Mouse (Mus musculus): ENCODE measurements around the gene Timp2. TPM values are rescaled to one million over a fixed set of nuclear protein-coding genes. Genes with fewer than 3 reads are reported as not detected.
"Not testable (repeated sequence)": the region's sequence is repeated elsewhere in the genome, so short reads cannot be mapped to it uniquely, and the experiment has no call there.

Gene Timp2
- polyA plus RNA-seq, 1 experiment: 83.3 TPM

GRCm38 (mm10) chr11:118399891-118400565, 44.5 kb upstream of the Timp2 start:
- Histone ChIP-seq H3K4me3 (ENCODE audit: insufficient read depth, low read depth, low read length) (peak overlapping the region; percentile 23), H3K27ac (ENCODE audit: insufficient read depth, low read depth, low read length) (0 out of 2 replicates have a peak overlapping the region, but pooled peaks have one; percentile 2), H3K27me3 (replicated peaks; ENCODE audit: control insufficient read depth, insufficient read depth, low read length) (no peaks in the 10 kb centered on the region), H3K4me1 (ENCODE audit: control insufficient read depth, insufficient read depth, low read length) (peaks cover 5% of the 10 kb centered on the region), H3K36me3 (ENCODE audit: control insufficient read depth, insufficient read depth, low read length) (no peaks in the 10 kb centered on the region)
- no peak for DNase-seq
- 51% methylated on average over 5 of the region's 5 CpGs for WGBS
- TF ChIP-seq CTCF (conservative IDR thresholded peaks at IDR 0.05; ENCODE audit: insufficient read depth, insufficient read length, low read depth, low read length): no peak
- no peak for TF ChIP-seq POLR2A (IDR thresholded peaks at IDR 0.05; ENCODE audit: low read depth, low read length)

- TF ChIP-seq POLR2A (IDR thresholded peaks at IDR 0.05; ENCODE audit: low read depth, low read length): no peak
- TF ChIP-seq CTCF (conservative IDR thresholded peaks at IDR 0.05; ENCODE audit: insufficient read depth, insufficient read length, low read depth, low read length): no peak
- Histone ChIP-seq H3K27ac (ENCODE audit: insufficient read depth, low read depth, low read length) (no peak overlapping the region), H3K27me3 (replicated peaks; ENCODE audit: control insufficient read depth, insufficient read depth, low read length) (no peaks in the 10 kb centered on the region), H3K36me3 (ENCODE audit: control insufficient read depth, insufficient read depth, low read length) (no peaks in the 10 kb centered on the region), H3K4me1 (ENCODE audit: control insufficient read depth, insufficient read depth, low read length) (peaks cover 5% of the 10 kb centered on the region), H3K4me3 (ENCODE audit: insufficient read depth, low read depth, low read length) (no peak overlapping the region)
- WGBS: 94% methylated on average over 26 of the region's 26 CpGs
- DNase-seq: no peak
These were observed 42.4 kb upstream of the Timp2 start for GRCm38 (mm10) chr11:118397806-118398530.

- H3K36me3 ChIP-seq (ENCODE audit: control insufficient read depth, insufficient read depth, low read length): no peaks in the 10 kb centered on the region
- H3K4me3 ChIP-seq (ENCODE audit: insufficient read depth, low read depth, low read length): no peak overlapping the region
- no peak overlapping the region for H3K27ac ChIP-seq (ENCODE audit: insufficient read depth, low read depth, low read length)
- 52% methylated on average over 6 of the region's 6 CpGs for WGBS
- TF ChIP-seq POLR2A (IDR thresholded peaks at IDR 0.05; ENCODE audit: low read depth, low read length): no peak
- TF ChIP-seq CTCF (conservative IDR thresholded peaks at IDR 0.05; ENCODE audit: insufficient read depth, insufficient read length, low read depth, low read length): no peak
- no peak for DNase-seq
- no peaks in the 10 kb centered on the region for H3K4me1 ChIP-seq (ENCODE audit: control insufficient read depth, insufficient read depth, low read length)
- no peaks in the 10 kb centered on the region for H3K27me3 ChIP-seq (replicated peaks; ENCODE audit: control insufficient read depth, insufficient read depth, low read length)
These were observed 39.0 kb upstream of the Timp2 start for GRCm38 (mm10) chr11:118394538-118394937.

- DNase-seq: no peak
- H3K4me1 ChIP-seq (ENCODE audit: control insufficient read depth, insufficient read depth, low read length): no peaks in the 10 kb centered on the region
- H3K27ac ChIP-seq (ENCODE audit: insufficient read depth, low read depth, low read length): no peak overlapping the region
- TF ChIP-seq CTCF (conservative IDR thresholded peaks at IDR 0.05; ENCODE audit: insufficient read depth, insufficient read length, low read depth, low read length) (no peak), POLR2A (IDR thresholded peaks at IDR 0.05; ENCODE audit: low read depth, low read length) (no peak)
- no peaks in the 10 kb centered on the region for H3K27me3 ChIP-seq (replicated peaks; ENCODE audit: control insufficient read depth, insufficient read depth, low read length)
- WGBS: 63% methylated on average over 5 of the region's 5 CpGs
- H3K36me3 ChIP-seq (ENCODE audit: control insufficient read depth, insufficient read depth, low read length): no peaks in the 10 kb centered on the region
- no peak overlapping the region for H3K4me3 ChIP-seq (ENCODE audit: insufficient read depth, low read depth, low read length)
These were observed 38.5 kb upstream of the Timp2 start for GRCm38 (mm10) chr11:118393991-118394390.

- not testable (repeated sequence) for DNase-seq; H3K27ac ChIP-seq (ENCODE audit: insufficient read depth, low read depth, low read length); H3K4me1 ChIP-seq (ENCODE audit: control insufficient read depth, insufficient read depth, low read length); H3K36me3 ChIP-seq (ENCODE audit: control insufficient read depth, insufficient read depth, low read length); H3K4me3 ChIP-seq (ENCODE audit: insufficient read depth, low read depth, low read length); H3K27me3 ChIP-seq (replicated peaks; ENCODE audit: control insufficient read depth, insufficient read depth, low read length)
- WGBS: 94% methylated on average over 13 of the region's 13 CpGs
These were observed 32.3 kb upstream of the Timp2 start for GRCm38 (mm10) chr11:118387816-118388215.

- Histone ChIP-seq H3K36me3 (ENCODE audit: control insufficient read depth, insufficient read depth, low read length) (no peaks in the 10 kb centered on the region), H3K4me1 (ENCODE audit: control insufficient read depth, insufficient read depth, low read length) (no peaks in the 10 kb centered on the region), H3K4me3 (ENCODE audit: insufficient read depth, low read depth, low read length) (no peak overlapping the region), H3K27ac (ENCODE audit: insufficient read depth, low read depth, low read length) (no peak overlapping the region), H3K27me3 (replicated peaks; ENCODE audit: control insufficient read depth, insufficient read depth, low read length) (no peaks in the 10 kb centered on the region)
- 40% methylated on average over 11 of the region's 11 CpGs for WGBS
- peak; percentile 81 for DNase-seq
- no peak for TF ChIP-seq POLR2A (IDR thresholded peaks at IDR 0.05; ENCODE audit: low read depth, low read length)
- peak; percentile 85 for TF ChIP-seq CTCF (conservative IDR thresholded peaks at IDR 0.05; ENCODE audit: insufficient read depth, insufficient read length, low read depth, low read length)
These were observed 23.9 kb upstream of the Timp2 start for GRCm38 (mm10) chr11:118379251-118380009.

- no peak for DNase-seq
- TF ChIP-seq POLR2A (IDR thresholded peaks at IDR 0.05; ENCODE audit: low read depth, low read length): no peak
- TF ChIP-seq CTCF (conservative IDR thresholded peaks at IDR 0.05; ENCODE audit: insufficient read depth, insufficient read length, low read depth, low read length): no peak
- Histone ChIP-seq H3K27ac (ENCODE audit: insufficient read depth, low read depth, low read length) (no peak overlapping the region), H3K4me1 (ENCODE audit: control insufficient read depth, insufficient read depth, low read length) (no peaks in the 10 kb centered on the region), H3K36me3 (ENCODE audit: control insufficient read depth, insufficient read depth, low read length) (no peaks in the 10 kb centered on the region), H3K27me3 (replicated peaks; ENCODE audit: control insufficient read depth, insufficient read depth, low read length) (no peaks in the 10 kb centered on the region), H3K4me3 (ENCODE audit: insufficient read depth, low read depth, low read length) (no peak overlapping the region)
- 83% methylated on average over 6 of the region's 6 CpGs for WGBS
These were observed 23.1 kb upstream of the Timp2 start for GRCm38 (mm10) chr11:118378656-118379055.

GRCm38 (mm10) chr11:118376323-118376722, 20.8 kb upstream of the Timp2 start:
- not testable (repeated sequence) for H3K4me1 ChIP-seq (ENCODE audit: control insufficient read depth, insufficient read depth, low read length); H3K27ac ChIP-seq (ENCODE audit: insufficient read depth, low read depth, low read length); DNase-seq; H3K27me3 ChIP-seq (replicated peaks; ENCODE audit: control insufficient read depth, insufficient read depth, low read length); H3K36me3 ChIP-seq (ENCODE audit: control insufficient read depth, insufficient read depth, low read length); H3K4me3 ChIP-seq (ENCODE audit: insufficient read depth, low read depth, low read length)
